Mouse (Mus musculus): Measurements from ENCODE around the gene B3gnt6.

GRCm38 (mm10) chr7:98191571-98192250 lies 7.6 kb downstream of the B3gnt6 start:
- no peak for TF ChIP-seq POLR2A (IDR thresholded peaks at IDR 0.05; ENCODE audit: insufficient read length, low read depth)
- no peak for TF ChIP-seq CEBPB (IDR thresholded peaks at IDR 0.05; ENCODE audit: insufficient read depth, poor library complexity, severe bottlenecking)
- TF ChIP-seq USF1 (IDR thresholded peaks at IDR 0.05; ENCODE audit: low read depth), result no peak
- no peak for TF ChIP-seq E2F4 (IDR thresholded peaks at IDR 0.05; ENCODE audit: insufficient read depth)
- no peak for TF ChIP-seq POLR2AphosphoS2 (IDR thresholded peaks at IDR 0.05; ENCODE audit: insufficient read length, low read depth)
- TF ChIP-seq MAX (IDR thresholded peaks at IDR 0.05; ENCODE audit: low read depth), result no peak
- no peak for TF ChIP-seq TCF12 (IDR thresholded peaks at IDR 0.05; ENCODE audit: insufficient read depth, poor library complexity, severe bottlenecking)

Measured in myocyte (in vitro differentiated cells).